Mouse (Mus musculus) adrenal gland, adult 10 weeks (tissue): ENCODE measurements around the gene Mogs. TPM values are rescaled to one million over a fixed set of nuclear protein-coding genes. Genes with fewer than 3 reads are reported as not detected.

Source experiments
- polyA plus RNA-seq: library from polyadenylated mRNA; stranded (reverse); fragments of 350-450 nt; fragmentation: Illumina TruSeq; extraction: RNeasy Lipid Tissue Mini Kit (QIAGEN cat#74804); gene quantifications from one replicate; pipeline ENCODE4 v1.2.3, GENCODE M21; 2014; ENCODE audit warnings: low read depth, low replicate concordance

The Mogs gene
- 3.9 TPM for polyA plus RNA-seq

GRCm38 (mm10) chr6:83115011-83115671, at the start of gene Mogs:
Mogs (plus strand) TSS chr6:83115496.

GRCm38 (mm10) chr6:83070247-83070310, 45.2 kb upstream of the Mogs start, which contains the start of gene Tlx2:
Tlx2 (minus strand) TSS chr6:83070293.

GRCm38 (mm10) chr6:83077630-83078323, 37.5 kb upstream of the Mogs start, which contains the start of gene Pcgf1:
Pcgf1 (plus strand) TSS chr6:83077869.

GRCm38 (mm10) chr6:83086121-83087035, 28.9 kb upstream of the Mogs start, which contains the start of gene Lbx2:
Lbx2 (plus strand) TSS chr6:83086367.

GRCm38 (mm10) chr6:83101316-83101687, 14.0 kb upstream of the Mogs start, which contains the start of the genes Ccdc142 and Gm42688:
Ccdc142 (plus strand) TSS chr6:83101601.
Gm42688 (plus strand) TSS chr6:83101617.

GRCm38 (mm10) chr6:83108762-83109668, 6.3 kb upstream of the Mogs start, which contains the start of gene Mrpl53:
Mrpl53 (plus strand) TSS chr6:83109040.

GRCm38 (mm10) chr6:83120930-83121862, 5.9 kb downstream of the Mogs start, which contains the start of gene Wbp1:
Wbp1 (minus strand) TSS chr6:83121559.

GRCm38 (mm10) chr6:83125331-83125730, 10.0 kb downstream of the Mogs start, which contains the start of gene Ino80b:
Ino80b (minus strand) TSS chr6:83125431.

GRCm38 (mm10) chr6:83134951-83135513, 19.7 kb downstream of the Mogs start, which contains the start of gene Rtkn:
Rtkn (plus strand) TSS chr6:83135463.

GRCm38 (mm10) chr6:83156259-83156684, 41.0 kb downstream of the Mogs start, which contains the start of the genes Wdr54 and 1700003E16Rik:
Wdr54 (minus strand) TSS chr6:83156397.
1700003E16Rik (plus strand) TSS chr6:83156404.

GRCm38 (mm10) chr6:83165607-83166242, 50.4 kb downstream of the Mogs start, which contains the start of gene Dctn1:
Dctn1 (plus strand) TSS chr6:83165920.

Other genes with a start within 250 kb of the Mogs start
- gene Sema4f, start 175.7 kb upstream of the Mogs start, polyA plus RNA-seq, result not detected
- gene M1ap, start 168.6 kb upstream of the Mogs start, polyA plus RNA-seq, result not detected
- not detected for gene Dok1, start 82.0 kb upstream of the Mogs start, polyA plus RNA-seq
- gene Loxl3, start 81.3 kb upstream of the Mogs start, polyA plus RNA-seq, result 1.3 TPM
- gene Aup1, start 61.0 kb upstream of the Mogs start, polyA plus RNA-seq, result 9.0 TPM
- 3.9 TPM for gene Htra2, start 60.2 kb upstream of the Mogs start, polyA plus RNA-seq
- 0.17 TPM for gene Dqx1, start 57.7 kb upstream of the Mogs start, polyA plus RNA-seq
- gene Tlx2, start 45.2 kb upstream of the Mogs start, polyA plus RNA-seq, result not detected
- 9.9 TPM for gene Pcgf1, start 37.6 kb upstream of the Mogs start, polyA plus RNA-seq
- not detected for gene Lbx2, start 29.1 kb upstream of the Mogs start, polyA plus RNA-seq
- not detected for gene Ccdc142, start 13.9 kb upstream of the Mogs start, polyA plus RNA-seq
- gene Gm42688, start 13.9 kb upstream of the Mogs start, polyA plus RNA-seq, result 1.6 TPM
- gene Mrpl53, start 6.5 kb upstream of the Mogs start, polyA plus RNA-seq, result 40.2 TPM
- gene Wbp1, start 6.1 kb downstream of the Mogs start, polyA plus RNA-seq, result 5.9 TPM
- gene Ino80b, start 9.9 kb downstream of the Mogs start, polyA plus RNA-seq, result not detected
- 0.58 TPM for gene Rtkn, start 20.0 kb downstream of the Mogs start, polyA plus RNA-seq
- 0.41 TPM for gene Wdr54, start 40.9 kb downstream of the Mogs start, polyA plus RNA-seq
- not detected for gene 1700003E16Rik, start 40.9 kb downstream of the Mogs start, polyA plus RNA-seq
- 14.2 TPM for gene Dctn1, start 50.4 kb downstream of the Mogs start, polyA plus RNA-seq
- gene Slc4a5, start 104.3 kb downstream of the Mogs start, polyA plus RNA-seq, result not detected
- gene Mthfd2, start 210.4 kb downstream of the Mogs start, polyA plus RNA-seq, result 8.0 TPM
- gene Mob1a, start 210.5 kb downstream of the Mogs start, polyA plus RNA-seq, result 205 TPM
- gene Bola3, start 233.7 kb downstream of the Mogs start, polyA plus RNA-seq, result 147 TPM